Mouse (Mus musculus): ENCODE data around the gene Pik3r2. TPM values are rescaled to one million over a fixed set of nuclear protein-coding genes. Genes with fewer than 3 reads are reported as not detected.
A peak's percentile ranks its signal among the peaks of the same experiment; 100 is the strongest.

Gene Pik3r2
- polyA plus RNA-seq, 1 experiment: 71.7 TPM

- H3K79me2 ChIP-seq (ENCODE audit: control insufficient read depth, insufficient read depth): peaks cover 24% of the 10 kb centered on the region
- peaks cover 10% of the 10 kb centered on the region for H3K79me3 ChIP-seq (ENCODE audit: low read depth)
- H3ac ChIP-seq (ENCODE audit: control insufficient read depth, insufficient read length, low read depth): peak overlapping the region; percentile 30
- H3K4me3 ChIP-seq (ENCODE audit: insufficient read depth, poor library complexity, severe bottlenecking): peak overlapping the region; percentile 18
- no peak for TF ChIP-seq CTCF (IDR thresholded peaks at IDR 0.05; ENCODE audit: control insufficient read depth, insufficient read depth, insufficient read length)
- TF ChIP-seq CEBPB (IDR thresholded peaks at IDR 0.05; ENCODE audit: low read depth): no peak
- no peak for TF ChIP-seq USF1 (IDR thresholded peaks at IDR 0.05; ENCODE audit: low read depth)
- TF ChIP-seq FOSL1 (IDR thresholded peaks at IDR 0.05; ENCODE audit: insufficient read depth, low read length, poor library complexity, severe bottlenecking): no peak
- TF ChIP-seq MYOD1 (IDR thresholded peaks at IDR 0.05; ENCODE audit: control insufficient read depth, insufficient read length, low read depth): no peak
- no peaks in the 10 kb centered on the region for H3K27me3 ChIP-seq (ENCODE audit: control insufficient read depth, insufficient read depth, insufficient read length)
- H3K36me3 ChIP-seq (ENCODE audit: control insufficient read depth, insufficient read depth): peaks cover 4% of the 10 kb centered on the region
Observed at GRCm38 (mm10) chr8:70792700-70793099, 16.2 kb upstream of the Pik3r2 start.

DNA sequence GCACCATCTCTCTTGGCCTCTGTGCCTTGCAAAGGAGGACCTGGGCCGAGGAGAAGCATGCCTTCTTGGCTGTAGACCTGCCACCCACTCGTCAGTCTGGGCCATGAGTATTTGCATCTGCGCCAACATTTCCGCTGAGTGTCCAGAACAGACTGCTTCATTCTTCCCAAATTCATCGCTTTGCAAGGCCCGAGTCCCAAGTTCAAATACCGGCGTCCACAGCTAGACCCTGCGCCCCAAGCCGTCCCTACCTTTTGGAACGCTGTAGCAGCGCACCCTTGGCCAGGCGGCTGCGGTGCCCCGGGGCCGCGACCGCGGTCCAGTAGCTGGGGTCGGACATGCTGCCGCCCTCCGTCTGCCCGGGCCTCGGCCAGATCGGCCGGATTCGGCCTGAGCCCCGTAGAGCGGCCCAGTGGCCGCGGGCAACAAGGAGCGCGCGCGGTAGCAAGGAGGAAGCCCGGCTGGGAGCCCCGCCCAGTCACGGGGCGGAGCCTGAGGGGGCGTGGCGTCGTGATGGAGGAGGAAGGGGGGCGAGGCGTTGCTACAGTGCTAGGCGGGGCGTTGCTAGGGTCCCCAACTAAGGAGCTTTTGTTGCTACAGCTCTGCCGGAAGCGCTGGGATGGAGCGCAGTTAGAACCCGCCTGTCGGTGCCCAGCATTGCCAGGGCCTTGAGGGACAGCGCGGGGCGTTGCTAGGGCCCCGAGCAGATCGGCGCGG is 15.6 kb upstream of the Pik3r2 start:
- peaks cover 24% of the 10 kb centered on the region for H3K79me2 ChIP-seq (ENCODE audit: control insufficient read depth, insufficient read depth)
- TF ChIP-seq CTCF (IDR thresholded peaks at IDR 0.05; ENCODE audit: control insufficient read depth, insufficient read depth, insufficient read length) (no peak), MAX (IDR thresholded peaks at IDR 0.05) (peak; percentile 7), FOSL1 (IDR thresholded peaks at IDR 0.05; ENCODE audit: insufficient read depth, low read length, poor library complexity, severe bottlenecking) (no peak), USF1 (IDR thresholded peaks at IDR 0.05; ENCODE audit: low read depth) (no peak)
- H3K27me3 ChIP-seq (ENCODE audit: control insufficient read depth, insufficient read depth, insufficient read length): no peaks in the 10 kb centered on the region
- H3K4me3 ChIP-seq (ENCODE audit: insufficient read depth, poor library complexity, severe bottlenecking): peak overlapping the region; percentile 52
- H3K36me3 ChIP-seq (ENCODE audit: control insufficient read depth, insufficient read depth): peaks cover 8% of the 10 kb centered on the region
- H3ac ChIP-seq (ENCODE audit: control insufficient read depth, insufficient read length, low read depth): peak overlapping the region; percentile 81
- peaks cover 10% of the 10 kb centered on the region for H3K79me3 ChIP-seq (ENCODE audit: low read depth)

DNA sequence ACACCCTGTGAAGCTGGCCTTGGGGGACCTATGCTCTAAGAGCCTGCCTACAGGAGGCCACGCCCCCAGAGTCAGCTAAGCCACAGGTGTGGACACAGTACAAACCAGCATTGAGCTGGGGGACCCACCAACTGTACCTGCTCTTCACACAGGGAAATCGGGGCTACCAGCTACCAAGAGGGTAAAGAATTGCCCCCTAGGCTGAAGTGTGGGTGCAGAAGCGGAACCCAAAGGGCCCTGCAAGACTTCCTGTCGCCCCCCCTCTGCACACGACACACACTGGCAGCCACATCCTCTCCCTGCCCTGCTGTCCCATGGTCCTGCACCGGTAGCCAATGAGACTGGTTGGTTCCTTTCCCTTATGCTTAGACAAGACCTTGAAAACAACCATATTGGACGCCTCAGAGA is 14.8 kb upstream of the Pik3r2 start:
- H3K4me3 ChIP-seq (ENCODE audit: insufficient read depth, poor library complexity, severe bottlenecking): peak overlapping the region; percentile 52
- peaks cover 14% of the 10 kb centered on the region for H3K36me3 ChIP-seq (ENCODE audit: control insufficient read depth, insufficient read depth)
- H3K79me3 ChIP-seq (ENCODE audit: low read depth): peaks cover 10% of the 10 kb centered on the region
- no peaks in the 10 kb centered on the region for H3K27me3 ChIP-seq (ENCODE audit: control insufficient read depth, insufficient read depth, insufficient read length)
- peaks cover 24% of the 10 kb centered on the region for H3K79me2 ChIP-seq (ENCODE audit: control insufficient read depth, insufficient read depth)
- TF ChIP-seq CEBPB (IDR thresholded peaks at IDR 0.05; ENCODE audit: low read depth) (no peak), MAX (IDR thresholded peaks at IDR 0.05) (no peak)
- peak overlapping the region; percentile 81 for H3ac ChIP-seq (ENCODE audit: control insufficient read depth, insufficient read length, low read depth)

GRCm38 (mm10) chr8:70790846-70791245 is 14.3 kb upstream of the Pik3r2 start:
- peaks cover 10% of the 10 kb centered on the region for H3K79me3 ChIP-seq (ENCODE audit: low read depth)
- TF ChIP-seq FOSL1 (IDR thresholded peaks at IDR 0.05; ENCODE audit: insufficient read depth, low read length, poor library complexity, severe bottlenecking): no peak
- TF ChIP-seq MYOG (IDR thresholded peaks at IDR 0.05; ENCODE audit: control insufficient read depth, extremely low read depth, insufficient read length): no peak
- no peak for TF ChIP-seq CEBPB (IDR thresholded peaks at IDR 0.05; ENCODE audit: low read depth)
- no peak for TF ChIP-seq USF1 (IDR thresholded peaks at IDR 0.05; ENCODE audit: low read depth)
- no peak for TF ChIP-seq MAX (IDR thresholded peaks at IDR 0.05)
- no peak for TF ChIP-seq CTCF (IDR thresholded peaks at IDR 0.05; ENCODE audit: control insufficient read depth, insufficient read depth, insufficient read length)
- TF ChIP-seq MYOD1 (IDR thresholded peaks at IDR 0.05; ENCODE audit: control insufficient read depth, insufficient read length, low read depth): no peak
- peak overlapping the region; percentile 33 for H3ac ChIP-seq (ENCODE audit: control insufficient read depth, insufficient read length, low read depth)
- peaks cover 24% of the 10 kb centered on the region for H3K79me2 ChIP-seq (ENCODE audit: control insufficient read depth, insufficient read depth)
- peaks cover 16% of the 10 kb centered on the region for H3K36me3 ChIP-seq (ENCODE audit: control insufficient read depth, insufficient read depth)
- no peaks in the 10 kb centered on the region for H3K27me3 ChIP-seq (ENCODE audit: control insufficient read depth, insufficient read depth, insufficient read length)
- peak overlapping the region; percentile 52 for H3K4me3 ChIP-seq (ENCODE audit: insufficient read depth, poor library complexity, severe bottlenecking)

DNA sequence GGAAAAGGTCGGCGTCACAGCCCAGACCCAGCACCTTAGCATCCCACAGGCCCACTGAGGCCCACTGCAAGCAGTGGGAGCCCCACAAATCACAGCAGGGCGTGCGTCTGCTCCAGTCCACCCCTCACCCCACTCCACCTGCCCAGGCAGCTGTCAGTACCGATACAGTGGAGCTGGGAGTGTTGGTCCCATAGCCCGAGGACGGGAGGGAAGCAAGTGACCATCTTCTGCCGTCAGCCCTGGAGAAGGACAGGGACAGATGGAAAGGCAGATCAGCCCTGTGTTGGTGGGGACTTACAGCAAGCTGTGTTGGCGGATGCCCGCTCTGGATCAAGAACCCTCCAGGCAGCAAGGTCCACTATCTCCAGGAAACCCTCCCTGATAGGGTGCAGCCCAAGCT is 12.5 kb upstream of the Pik3r2 start:
- H3K79me3 ChIP-seq (ENCODE audit: low read depth): peaks cover 10% of the 10 kb centered on the region
- peaks cover 28% of the 10 kb centered on the region for H3K36me3 ChIP-seq (ENCODE audit: control insufficient read depth, insufficient read depth)
- H3K4me3 ChIP-seq (ENCODE audit: insufficient read depth, poor library complexity, severe bottlenecking): no peak overlapping the region
- H3K27me3 ChIP-seq (ENCODE audit: control insufficient read depth, insufficient read depth, insufficient read length): no peaks in the 10 kb centered on the region
- H3ac ChIP-seq (ENCODE audit: control insufficient read depth, insufficient read length, low read depth): no peak overlapping the region
- TF ChIP-seq MYOG (IDR thresholded peaks at IDR 0.05; ENCODE audit: control insufficient read depth, extremely low read depth, insufficient read length): no peak
- TF ChIP-seq MAX (IDR thresholded peaks at IDR 0.05): no peak
- no peak for TF ChIP-seq MYOD1 (IDR thresholded peaks at IDR 0.05; ENCODE audit: control insufficient read depth, insufficient read length, low read depth)
- no peak for TF ChIP-seq CTCF (IDR thresholded peaks at IDR 0.05; ENCODE audit: control insufficient read depth, insufficient read depth, insufficient read length)
- peaks cover 24% of the 10 kb centered on the region for H3K79me2 ChIP-seq (ENCODE audit: control insufficient read depth, insufficient read depth)

DNA sequence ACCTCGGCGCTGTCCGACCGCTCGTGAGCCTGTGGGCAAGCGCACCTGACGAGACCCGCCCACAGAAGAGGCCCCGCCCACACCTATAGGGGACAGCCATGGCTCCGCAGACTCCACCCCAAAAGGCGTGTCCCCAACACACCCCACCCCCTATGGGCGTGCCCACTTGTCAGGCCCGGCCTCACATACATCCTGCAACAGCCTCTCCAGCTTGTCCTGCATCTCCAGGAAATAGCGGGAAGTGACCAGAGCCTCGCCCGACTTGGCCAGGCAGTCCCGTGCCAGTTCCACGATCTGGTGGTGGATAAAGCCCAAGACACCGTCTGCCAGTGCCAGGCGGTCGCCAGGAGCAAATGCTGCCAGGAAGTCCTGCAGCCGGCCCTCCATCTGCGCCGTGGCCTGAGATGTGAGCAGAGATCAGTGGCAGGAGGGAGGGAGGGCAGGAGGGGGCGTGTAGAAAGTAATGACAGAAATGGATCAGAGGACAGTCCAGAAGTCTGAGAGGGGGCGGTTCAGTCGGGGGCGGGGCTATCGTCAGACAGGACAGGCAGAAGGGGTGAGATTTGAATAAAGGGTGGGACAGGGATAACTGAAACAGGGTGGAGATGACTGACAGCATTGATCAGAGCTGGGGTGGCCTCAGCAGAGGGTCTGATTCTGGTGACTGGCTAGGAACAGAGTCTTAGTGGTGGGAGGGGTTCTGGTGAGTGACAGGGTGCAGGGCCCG is 11.6 kb upstream of the Pik3r2 start:
- no peaks in the 10 kb centered on the region for H3K27me3 ChIP-seq (ENCODE audit: control insufficient read depth, insufficient read depth, insufficient read length)
- H3K4me3 ChIP-seq (ENCODE audit: insufficient read depth, poor library complexity, severe bottlenecking): no peak overlapping the region
- peaks cover 10% of the 10 kb centered on the region for H3K79me3 ChIP-seq (ENCODE audit: low read depth)
- H3K36me3 ChIP-seq (ENCODE audit: control insufficient read depth, insufficient read depth): peaks cover 28% of the 10 kb centered on the region
- TF ChIP-seq CTCF (IDR thresholded peaks at IDR 0.05; ENCODE audit: control insufficient read depth, insufficient read depth, insufficient read length): no peak
- no peak for TF ChIP-seq FOSL1 (IDR thresholded peaks at IDR 0.05; ENCODE audit: insufficient read depth, low read length, poor library complexity, severe bottlenecking)
- no peak for TF ChIP-seq USF1 (IDR thresholded peaks at IDR 0.05; ENCODE audit: low read depth)
- TF ChIP-seq MYOG (IDR thresholded peaks at IDR 0.05; ENCODE audit: control insufficient read depth, extremely low read depth, insufficient read length): no peak
- no peak for TF ChIP-seq MAX (IDR thresholded peaks at IDR 0.05)
- TF ChIP-seq MYOD1 (IDR thresholded peaks at IDR 0.05; ENCODE audit: control insufficient read depth, insufficient read length, low read depth): no peak
- TF ChIP-seq CEBPB (IDR thresholded peaks at IDR 0.05; ENCODE audit: low read depth): no peak
- H3ac ChIP-seq (ENCODE audit: control insufficient read depth, insufficient read length, low read depth): no peak overlapping the region
- H3K79me2 ChIP-seq (ENCODE audit: control insufficient read depth, insufficient read depth): peaks cover 24% of the 10 kb centered on the region
